Mouse (Mus musculus): ENCODE measurements around the gene Ulk3.

DNA sequence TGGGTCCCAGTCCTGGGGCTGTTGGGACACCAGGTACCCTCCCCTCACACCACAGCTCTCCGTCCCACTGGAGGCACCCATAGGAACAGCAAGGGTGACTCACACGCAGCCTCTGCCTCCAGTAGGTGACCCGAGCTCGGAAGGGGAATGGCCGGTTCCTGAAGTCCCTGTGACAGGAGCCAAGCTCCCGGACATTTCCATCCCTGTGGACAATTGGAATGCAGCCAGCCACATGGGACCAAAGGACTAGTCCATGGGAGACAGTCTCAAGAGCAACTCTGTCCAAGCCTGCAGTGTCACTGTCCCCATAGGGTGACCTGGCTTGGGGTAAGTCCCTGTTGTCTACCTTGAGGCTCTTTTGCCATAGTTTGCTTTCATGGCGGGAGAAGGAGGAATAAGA lies 24.7 kb downstream of the Ulk3 start:
- TF ChIP-seq POLR2A (IDR thresholded peaks at IDR 0.05; ENCODE audit: borderline replicate concordance, extremely low read depth, low read depth, low read length) (no peak), CTCF (IDR thresholded peaks at IDR 0.05; ENCODE audit: insufficient read depth, low read length) (no peak)
